Mouse (Mus musculus) G1E (cell line): ENCODE results near the gene Galnt14.

Experiments used
- CTCF ChIP-seq: IDR thresholded peaks from 2 replicates; pipeline ENCODE4 v1.5.1; 2012; ENCODE audit warnings: low read depth, low read length, inconsistent platforms, mixed read lengths
- GATA1 ChIP-seq: IDR thresholded peaks from 2 replicates; pipeline ENCODE4 v1.6.1; 2012; ENCODE audit warnings: borderline replicate concordance, low read length, inconsistent platforms, mixed read lengths
- POLR2AphosphoS5 ChIP-seq: IDR thresholded peaks from 2 replicates; pipeline ENCODE4 v1.6.1; 2012; ENCODE audit warnings: low read depth, low read length, inconsistent platforms; ENCODE audit not compliant: insufficient replicate concordance

GRCm38 (mm10) chr17:73489519-73489918 is 220.7 kb downstream of the Galnt14 start:
- no peak for TF ChIP-seq GATA1
- TF ChIP-seq CTCF: no peak
- TF ChIP-seq POLR2AphosphoS5: no peak
